Mouse (Mus musculus): ENCODE measurements around the gene Olfr309. TPM values are rescaled to one million over a fixed set of nuclear protein-coding genes. Genes with fewer than 3 reads are reported as not detected.

The Olfr309 gene
- not detected for polyA plus RNA-seq (2015; fragmentation: Illumina TruSeq; extraction: RNeasy Lipid Tissue Mini Kit (QIAGEN cat#74804); ENCODE audit: insufficient read depth, low replicate concordance)

DNA sequence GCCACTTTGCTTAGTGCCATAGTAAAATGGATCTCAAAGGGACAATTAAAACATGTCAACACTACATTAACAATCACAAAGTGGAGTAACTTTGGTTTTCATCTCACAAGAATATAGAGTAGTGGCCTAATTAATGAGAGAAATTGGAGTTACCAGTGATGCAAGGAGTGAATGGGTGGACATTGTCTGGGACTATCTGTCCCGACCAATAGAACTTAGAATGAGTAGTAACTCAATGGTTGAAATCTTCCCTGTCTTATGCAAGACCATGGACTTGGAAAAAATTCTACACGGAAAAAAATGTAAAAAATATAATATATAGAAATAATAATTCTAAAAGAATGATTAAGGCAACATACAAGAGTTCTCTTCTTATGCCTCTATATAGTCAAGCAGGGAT, at the start of gene Olfr309:
Olfr309 (minus strand) TSS at position 101 of the 400 bp plus-strand sequence.

DNA sequence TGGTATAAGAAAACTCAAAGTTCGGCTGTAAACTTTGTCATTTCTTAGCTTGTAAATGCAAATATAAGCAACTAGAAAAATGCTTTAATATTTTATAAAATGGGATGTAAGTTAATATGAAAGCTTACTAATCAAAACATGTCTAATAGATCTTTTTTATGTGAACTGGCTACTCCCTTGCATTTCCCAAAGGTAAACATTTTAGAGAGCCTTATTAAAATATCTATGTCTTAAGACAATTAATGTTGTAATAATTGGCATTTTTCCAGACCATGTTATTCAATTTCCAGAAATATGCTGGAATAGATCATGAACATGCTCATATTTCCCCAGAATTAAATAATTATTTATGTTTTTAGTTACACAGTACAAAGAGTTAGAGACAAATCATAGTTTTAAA, 24.0 kb upstream of the Olfr309 start, which contains the start of gene Olfr307:
Olfr307 (minus strand) TSS at position 101 of the 400 bp plus-strand sequence.

DNA sequence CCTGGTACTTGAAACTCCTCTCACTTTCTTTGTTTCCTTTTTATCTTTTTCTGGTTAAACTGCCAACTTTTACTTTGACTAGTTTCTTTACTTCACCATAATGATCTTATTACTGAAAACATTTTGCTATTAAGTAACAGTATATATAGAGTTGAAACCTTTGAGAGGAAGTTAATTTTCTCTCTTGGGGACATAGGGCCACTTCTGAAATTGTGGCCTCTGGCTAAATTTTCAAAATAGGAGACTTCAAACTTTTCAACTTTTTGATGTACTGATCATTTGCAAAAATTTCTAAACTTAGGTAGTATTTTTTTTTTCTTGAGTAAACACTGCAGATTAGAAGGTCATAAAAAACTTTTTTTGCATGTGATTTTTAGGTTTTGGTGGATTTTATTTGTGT, 12.0 kb upstream of the Olfr309 start, which contains the start of gene Olfr308:
Olfr308 (minus strand) TSS at position 101 of the 400 bp plus-strand sequence.

DNA sequence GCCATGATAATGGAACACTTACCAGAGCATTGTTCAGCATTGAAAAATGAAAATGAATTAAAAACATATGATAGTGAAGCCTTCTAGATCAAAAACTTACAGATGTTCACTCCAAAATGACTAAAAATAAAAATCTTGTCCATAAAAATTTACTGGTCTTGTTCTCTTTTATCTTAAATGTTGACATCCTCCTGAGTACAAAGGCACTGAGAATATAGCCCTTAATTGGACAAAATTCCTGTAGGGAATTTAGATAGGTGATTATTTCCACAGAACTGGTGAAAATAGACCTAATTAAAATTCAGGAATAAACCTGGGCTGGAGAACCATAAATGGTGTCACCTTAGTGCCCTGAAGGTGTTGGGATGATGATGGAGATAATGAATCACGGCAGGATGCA, 36.4 kb downstream of the Olfr309 start, which contains the start of gene Olfr310:
Olfr310 (minus strand) TSS at position 101 of the 400 bp plus-strand sequence.

Other genes with a start within 250 kb of the Olfr309 start
- gene Vmn2r75, start 141.9 kb downstream of the Olfr309 start, polyA plus RNA-seq (2015; fragmentation: Illumina TruSeq; extraction: RNeasy Lipid Tissue Mini Kit (QIAGEN cat#74804); ENCODE audit: insufficient read depth, low replicate concordance): not detected
- gene Vmn2r76, start 67.4 kb downstream of the Olfr309 start, polyA plus RNA-seq (2015; fragmentation: Illumina TruSeq; extraction: RNeasy Lipid Tissue Mini Kit (QIAGEN cat#74804); ENCODE audit: insufficient read depth, low replicate concordance): not detected
- not detected for gene Olfr310, start 36.5 kb downstream of the Olfr309 start, polyA plus RNA-seq (2015; fragmentation: Illumina TruSeq; extraction: RNeasy Lipid Tissue Mini Kit (QIAGEN cat#74804); ENCODE audit: insufficient read depth, low replicate concordance)
- not detected for gene Olfr308, start 11.9 kb upstream of the Olfr309 start, polyA plus RNA-seq (2015; fragmentation: Illumina TruSeq; extraction: RNeasy Lipid Tissue Mini Kit (QIAGEN cat#74804); ENCODE audit: insufficient read depth, low replicate concordance)
- gene Olfr307, start 23.9 kb upstream of the Olfr309 start, polyA plus RNA-seq (2015; fragmentation: Illumina TruSeq; extraction: RNeasy Lipid Tissue Mini Kit (QIAGEN cat#74804); ENCODE audit: insufficient read depth, low replicate concordance): not detected
- gene Olfr305, start 53.2 kb upstream of the Olfr309 start, polyA plus RNA-seq (2015; fragmentation: Illumina TruSeq; extraction: RNeasy Lipid Tissue Mini Kit (QIAGEN cat#74804); ENCODE audit: insufficient read depth, low replicate concordance): not detected
- gene Olfr304, start 73.0 kb upstream of the Olfr309 start, polyA plus RNA-seq (2015; fragmentation: Illumina TruSeq; extraction: RNeasy Lipid Tissue Mini Kit (QIAGEN cat#74804); ENCODE audit: insufficient read depth, low replicate concordance): not detected
- gene Olfr303, start 84.1 kb upstream of the Olfr309 start, polyA plus RNA-seq (2015; fragmentation: Illumina TruSeq; extraction: RNeasy Lipid Tissue Mini Kit (QIAGEN cat#74804); ENCODE audit: insufficient read depth, low replicate concordance): not detected
- gene Olfr301, start 90.1 kb upstream of the Olfr309 start, polyA plus RNA-seq (2015; fragmentation: Illumina TruSeq; extraction: RNeasy Lipid Tissue Mini Kit (QIAGEN cat#74804); ENCODE audit: insufficient read depth, low replicate concordance): not detected
- not detected for gene Olfr299, start 146.2 kb upstream of the Olfr309 start, polyA plus RNA-seq (2015; fragmentation: Illumina TruSeq; extraction: RNeasy Lipid Tissue Mini Kit (QIAGEN cat#74804); ENCODE audit: insufficient read depth, low replicate concordance)
- gene Olfr298, start 178.8 kb upstream of the Olfr309 start, polyA plus RNA-seq (2015; fragmentation: Illumina TruSeq; extraction: RNeasy Lipid Tissue Mini Kit (QIAGEN cat#74804); ENCODE audit: insufficient read depth, low replicate concordance): not detected
- gene Olfr297, start 206.3 kb upstream of the Olfr309 start, polyA plus RNA-seq (2015; fragmentation: Illumina TruSeq; extraction: RNeasy Lipid Tissue Mini Kit (QIAGEN cat#74804); ENCODE audit: insufficient read depth, low replicate concordance): not detected